Mouse (Mus musculus) c-Kit-positive CD71-negative TER-119-negative erythroid progenitor cells, embryonic 14.5 days (primary cell): Measurements from ENCODE around the gene Birc5.
"Not testable (repeated sequence)": the region's sequence is repeated elsewhere in the genome, so short reads cannot be mapped to it uniquely, and the experiment has no call there.

Experiments
- DNase-seq: peaks from one replicate; pipeline ENCODE4 v3.0.0-alpha.2; 2013; ENCODE audit warnings: low read depth

Gene Birc5

DNA sequence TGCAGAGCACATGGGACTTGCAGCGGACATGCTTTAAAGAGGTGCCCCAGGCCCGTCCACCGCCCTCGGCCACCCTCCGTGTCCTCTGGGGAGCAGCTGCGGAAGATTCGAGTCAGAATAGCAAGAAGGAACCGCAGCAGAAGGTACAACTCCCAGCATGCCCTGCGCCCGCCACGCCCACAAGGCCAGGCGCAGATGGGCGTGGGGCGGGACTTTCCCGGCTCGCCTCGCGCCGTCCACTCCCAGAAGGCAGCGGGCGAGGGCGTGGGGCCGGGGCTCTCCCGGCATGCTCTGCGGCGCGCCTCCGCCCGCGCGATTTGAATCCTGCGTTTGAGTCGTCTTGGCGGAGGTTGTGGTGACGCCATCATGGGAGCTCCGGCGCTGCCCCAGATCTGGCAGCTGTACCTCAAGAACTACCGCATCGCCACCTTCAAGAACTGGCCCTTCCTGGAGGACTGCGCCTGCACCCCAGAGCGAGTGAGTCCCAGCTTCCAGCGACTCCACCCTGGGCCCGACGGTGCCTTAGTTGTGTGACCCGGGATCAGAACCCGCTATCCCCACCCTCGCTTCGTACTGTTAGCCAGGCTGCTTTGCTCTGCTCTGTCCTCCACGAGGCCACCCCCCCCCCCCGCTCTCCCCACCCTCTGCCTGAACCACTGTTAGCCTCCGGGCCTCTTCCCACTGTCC lies at the start of gene Birc5:
Birc5 (plus strand) TSS at position 267 of the 687 bp plus-strand sequence.
- peak; percentile 94 for DNase-seq

DNA sequence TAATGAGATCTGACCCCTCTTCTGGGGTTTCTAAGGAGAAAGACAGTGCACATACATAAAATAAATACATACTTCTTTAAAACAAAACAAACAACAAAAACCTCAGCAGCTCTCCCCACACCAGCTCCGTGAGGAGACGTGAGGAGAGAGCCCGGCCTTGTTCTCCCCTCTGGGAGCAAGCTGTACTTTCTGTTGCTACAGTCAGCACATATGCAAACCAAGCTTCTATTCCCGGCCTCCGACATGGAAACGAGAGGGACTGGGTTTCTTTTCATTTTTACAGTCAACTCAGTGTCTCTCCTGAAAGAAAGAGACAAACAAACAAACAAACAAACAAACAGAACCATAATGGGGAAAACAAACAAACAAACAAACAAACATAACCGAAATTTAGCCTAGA lies 49.0 kb upstream of the Birc5 start:
- DNase-seq, result no peak

DNA sequence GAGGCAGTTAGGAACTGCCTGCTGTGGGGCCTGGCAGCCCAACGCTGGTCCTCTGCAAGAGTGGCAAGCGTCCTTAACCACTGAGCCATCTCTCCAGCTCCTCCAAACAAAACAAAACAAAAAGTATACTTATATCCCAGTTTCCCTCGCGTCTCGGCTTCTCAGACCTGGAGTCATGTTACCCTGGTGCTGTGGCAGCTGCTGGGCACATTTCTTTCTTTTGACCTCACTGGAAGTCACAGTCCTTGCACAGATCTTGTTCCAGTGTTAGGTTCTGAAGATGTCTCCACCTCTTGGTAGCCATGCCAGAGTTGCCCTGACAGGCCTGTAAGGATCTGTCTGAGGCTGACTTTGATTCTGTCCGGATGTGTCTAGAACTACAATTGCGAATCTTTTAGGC lies 47.4 kb upstream of the Birc5 start:
- no peak for DNase-seq

DNA sequence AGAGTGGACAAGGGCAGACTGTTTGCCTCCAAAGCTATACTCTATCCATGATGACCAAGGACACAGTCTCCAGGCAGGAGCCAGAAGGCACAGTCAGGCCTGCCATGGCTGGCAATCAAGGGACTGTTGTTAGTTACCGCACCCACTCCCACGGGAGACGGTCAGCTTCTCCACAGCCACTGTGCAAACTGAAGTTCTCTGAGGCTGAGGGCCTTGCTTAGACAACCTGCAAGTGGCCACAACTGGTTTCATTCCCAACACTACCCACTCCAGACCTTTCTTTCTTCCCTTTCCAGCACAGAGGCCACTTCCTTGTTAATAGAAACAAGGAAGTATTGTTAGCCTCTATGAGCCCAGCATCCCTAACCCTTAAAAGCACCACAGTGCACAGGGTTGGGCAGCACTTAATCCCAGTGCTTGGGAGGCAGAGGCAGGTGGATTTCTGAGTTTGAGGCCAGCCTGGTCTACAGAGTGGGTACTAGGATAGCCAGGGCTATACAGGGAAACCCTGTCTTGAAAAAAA lies 45.8 kb upstream of the Birc5 start:
- no peak for DNase-seq

DNA sequence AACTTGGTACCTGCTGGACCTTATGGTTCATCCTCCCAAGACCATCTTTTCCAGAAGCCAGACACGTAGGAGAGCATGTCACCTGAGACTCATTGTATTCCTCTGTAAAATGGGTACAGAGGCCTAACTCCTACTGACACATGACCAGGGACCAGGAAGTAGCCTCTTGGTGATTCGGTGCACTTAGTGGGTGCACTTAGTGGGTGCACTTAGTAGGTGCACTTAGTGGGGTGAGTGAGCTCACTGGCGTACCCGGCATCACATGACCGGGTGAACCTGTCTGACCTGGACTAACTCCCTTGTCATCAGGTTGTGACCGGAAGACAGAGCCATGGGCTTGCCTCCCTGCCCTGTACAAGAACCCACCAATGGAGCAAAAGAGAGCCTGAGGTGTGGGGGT lies 42.3 kb upstream of the Birc5 start:
- DNase-seq, result no peak

DNA sequence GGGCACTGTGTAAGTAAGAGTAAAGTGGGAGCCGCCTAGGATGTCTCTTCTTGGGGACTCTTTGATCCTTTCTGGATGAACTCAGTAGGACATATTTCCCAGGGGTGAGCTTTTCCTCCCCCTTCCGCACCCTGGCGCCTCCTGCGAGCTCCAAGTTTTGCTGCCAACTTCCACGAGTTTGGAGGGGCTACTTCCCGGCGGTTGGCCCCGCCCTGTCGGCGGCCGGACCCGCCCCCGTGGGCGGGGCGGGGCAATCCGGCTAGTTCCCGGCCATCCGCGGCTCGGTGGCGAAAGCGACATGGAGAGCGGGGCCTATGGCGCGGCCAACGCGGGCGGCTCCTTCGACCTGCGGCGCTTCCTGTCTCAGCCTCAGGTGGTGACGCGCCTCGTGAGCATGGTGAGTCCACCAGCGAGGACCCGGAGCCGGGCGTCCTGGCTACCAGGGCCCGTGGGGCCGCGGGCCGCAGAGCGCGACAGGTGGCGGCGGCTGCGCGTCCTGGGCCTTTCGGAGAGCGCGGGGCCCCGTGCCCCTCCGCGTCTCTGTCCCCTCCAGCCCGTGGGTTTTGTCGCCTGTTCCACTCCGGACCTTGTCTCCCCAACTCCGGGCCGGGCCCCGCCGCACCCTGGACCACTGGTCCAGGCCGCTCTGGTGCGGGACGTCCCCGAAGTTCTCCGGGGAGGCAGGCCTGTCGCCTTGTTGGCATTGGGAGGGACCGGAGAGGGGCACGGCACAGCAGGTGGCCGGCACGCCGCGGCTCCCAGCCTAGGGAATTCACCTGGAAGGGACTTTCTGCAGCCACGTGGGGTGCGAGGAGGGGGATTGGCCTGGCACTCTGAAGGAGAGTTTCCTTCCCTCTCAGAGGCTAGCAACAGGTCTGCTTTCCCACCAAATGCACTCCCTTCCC lies 39.4 kb upstream of the Birc5 start, which contains the start of the genes Gm20708 and Syngr2:
Gm20708 (plus strand) TSS at position 262 of the 905 bp plus-strand sequence.
Syngr2 (plus strand) TSS at position 262 of the 905 bp plus-strand sequence.
- DNase-seq, result no peak

DNA sequence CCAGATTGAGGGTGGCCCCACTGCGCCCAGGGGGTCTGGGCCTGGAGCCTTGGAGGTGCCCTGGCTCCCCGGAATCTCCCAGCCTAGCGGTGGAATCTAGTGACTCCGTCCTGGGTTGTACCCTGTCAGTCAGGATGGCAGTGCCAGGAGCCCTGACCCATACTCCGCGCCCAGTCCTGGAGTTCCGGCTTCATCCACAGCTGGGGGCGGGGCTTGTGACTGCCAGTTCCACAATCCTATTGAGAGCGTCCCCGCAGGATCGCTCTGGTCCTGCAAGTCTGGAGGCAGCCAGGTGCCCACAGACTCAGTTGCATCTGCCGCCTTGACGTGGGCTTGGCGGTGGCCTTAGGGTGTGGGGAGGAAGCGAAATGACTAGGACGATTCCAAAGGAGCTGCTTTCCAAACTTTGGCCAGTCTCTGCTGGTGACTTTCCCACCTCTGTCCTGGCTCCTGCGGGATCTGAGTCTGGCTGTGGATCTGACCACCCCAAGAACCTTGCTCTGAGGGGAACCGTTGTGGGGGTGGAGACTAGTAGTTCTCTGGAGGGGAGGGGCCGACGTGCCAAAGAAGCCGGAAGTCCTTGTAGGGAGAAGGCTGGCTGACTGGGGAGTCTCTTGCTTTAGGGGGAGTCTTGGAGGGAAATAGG lies 38.5 kb upstream of the Birc5 start:
- DNase-seq, result peak; percentile 81

DNA sequence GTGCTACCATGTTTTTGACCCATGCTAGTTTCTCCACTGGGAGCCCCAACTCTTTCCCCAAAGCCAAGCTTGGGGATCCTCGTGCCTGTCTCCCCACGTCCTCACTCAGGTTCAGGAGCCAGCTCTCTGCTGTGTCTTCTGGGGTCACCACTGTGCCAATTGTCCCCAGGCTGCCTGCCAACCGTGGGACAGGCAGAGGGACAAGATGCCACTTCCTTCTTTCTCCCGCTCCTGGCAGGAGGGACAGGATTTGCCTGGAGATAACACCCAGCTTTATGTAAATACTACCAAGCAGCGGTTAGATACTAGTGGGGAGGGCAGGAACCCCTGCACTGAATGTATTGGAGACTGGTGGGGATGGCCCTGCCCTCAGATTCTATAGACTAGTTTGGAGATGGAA lies 35.2 kb upstream of the Birc5 start:
- DNase-seq, result no peak

DNA sequence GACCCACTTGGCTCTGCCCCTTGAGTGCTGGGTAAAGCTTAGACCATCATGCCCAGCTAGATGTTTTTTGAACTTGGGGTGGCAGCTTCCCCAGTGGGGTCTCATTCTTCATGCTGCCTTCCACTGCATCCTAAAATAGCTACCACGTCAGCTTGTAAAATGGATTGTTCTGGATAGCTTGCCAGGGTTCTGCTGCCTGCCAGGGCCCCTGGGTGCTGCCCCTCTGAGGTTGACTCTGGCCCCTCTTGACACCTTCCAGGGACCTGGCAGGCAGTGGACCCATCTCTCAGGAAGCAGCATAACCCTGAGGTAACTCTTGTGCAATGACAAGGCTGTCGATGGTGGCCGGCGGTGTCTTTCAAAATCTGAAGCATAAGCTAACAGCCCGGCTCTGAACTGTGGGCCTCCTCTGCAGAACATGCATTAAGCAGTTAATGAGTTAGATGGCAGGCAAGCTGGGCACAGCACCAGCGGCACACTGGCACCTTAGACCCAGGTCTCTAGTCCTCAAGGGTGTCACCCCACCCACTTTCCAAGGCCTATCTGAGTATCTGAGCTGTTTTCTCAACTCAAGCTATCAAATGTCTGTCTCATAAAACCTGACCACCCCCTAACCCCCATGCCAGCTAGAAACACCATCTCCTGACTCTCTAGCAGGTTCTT lies 34.2 kb upstream of the Birc5 start:
- no peak for DNase-seq

DNA sequence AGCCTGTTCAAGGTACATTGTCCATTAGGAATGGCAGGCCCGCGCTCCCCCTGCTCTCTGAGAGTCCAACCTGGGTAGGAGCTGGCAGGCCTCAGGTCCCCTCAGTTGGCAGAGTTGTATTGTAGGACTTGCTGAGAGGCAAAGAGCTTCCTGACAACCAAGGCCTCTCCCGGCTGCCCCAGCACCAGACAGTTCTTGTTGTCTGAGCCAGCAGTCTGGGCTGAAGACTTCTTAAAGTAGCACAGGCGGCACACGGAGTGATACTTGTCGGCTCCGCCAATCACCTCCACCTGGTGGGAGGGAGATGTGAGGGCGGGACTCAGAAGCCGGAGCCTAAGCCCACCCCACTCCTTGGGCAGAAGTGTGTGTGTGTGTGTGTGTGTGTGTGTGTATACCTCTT lies 33.2 kb upstream of the Birc5 start:
- not testable (repeated sequence) for DNase-seq

DNA sequence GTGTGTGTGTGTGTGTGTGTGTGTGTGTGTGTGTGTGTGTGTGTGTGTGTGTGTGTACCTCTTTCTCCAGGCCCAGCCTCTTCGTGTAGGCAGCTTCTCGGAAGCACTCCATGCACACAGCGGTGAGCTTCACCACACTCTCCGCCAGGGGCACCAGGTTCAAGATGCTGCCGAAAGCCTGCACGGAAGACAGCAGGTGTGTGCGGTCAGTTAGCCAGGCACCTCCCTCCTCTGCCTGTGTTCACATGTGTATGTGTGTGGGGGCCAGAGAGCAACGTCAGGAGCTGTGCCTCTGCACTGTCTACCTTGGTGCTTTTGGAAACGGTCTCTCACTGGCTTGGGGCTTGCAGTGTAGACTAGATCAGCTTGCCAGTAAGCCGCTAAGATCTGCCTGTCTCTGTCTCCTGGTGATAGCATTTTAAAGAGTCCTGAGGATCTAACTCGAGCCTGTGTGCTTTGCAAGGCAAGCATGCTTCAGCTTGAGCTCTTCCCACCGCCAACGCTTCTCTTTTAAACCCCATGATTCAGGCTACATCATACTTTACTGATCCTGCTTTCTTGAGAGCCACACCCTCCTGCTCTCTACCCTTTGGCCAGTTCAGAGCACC lies 32.6 kb upstream of the Birc5 start:
- no peak for DNase-seq

DNA sequence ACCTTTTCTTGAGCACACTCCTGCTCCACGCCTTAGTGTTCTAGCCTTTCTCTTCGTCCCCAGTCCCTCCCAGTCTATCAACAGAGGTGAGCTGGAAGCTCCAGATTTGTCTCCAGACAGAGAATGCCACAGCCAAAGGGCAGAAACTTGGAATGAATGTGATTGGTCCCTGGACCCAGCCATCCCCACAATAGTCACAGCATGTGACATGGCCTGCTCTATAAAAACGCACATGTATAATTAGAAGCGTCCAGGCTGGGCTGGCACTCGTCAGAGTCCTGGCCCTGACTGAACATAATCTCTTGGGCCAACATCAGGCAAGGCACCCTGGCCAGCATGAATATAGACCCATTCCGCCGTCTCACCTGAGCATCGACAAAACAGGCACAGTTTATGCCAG lies 30.0 kb upstream of the Birc5 start:
- no peak for DNase-seq

DNA sequence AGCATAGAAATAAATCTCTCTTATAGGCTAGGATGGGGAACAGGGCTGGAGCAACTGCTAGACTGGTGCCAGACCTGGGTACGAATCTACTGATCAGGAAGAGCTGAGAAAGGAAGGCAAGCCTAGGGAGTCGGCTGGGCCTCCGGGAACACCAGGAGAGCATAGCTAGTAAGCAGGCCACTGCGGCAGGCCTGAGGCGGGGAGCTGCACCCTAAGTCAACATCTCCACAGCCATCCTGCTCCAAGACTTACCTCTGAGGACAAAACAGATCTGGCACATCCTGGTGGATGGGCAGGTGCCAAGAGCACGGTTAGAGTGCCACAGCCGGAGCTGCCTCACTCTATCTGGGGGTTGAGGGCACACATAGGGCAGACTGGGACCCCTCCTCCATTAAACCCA lies 28.9 kb upstream of the Birc5 start:
- no peak for DNase-seq

DNA sequence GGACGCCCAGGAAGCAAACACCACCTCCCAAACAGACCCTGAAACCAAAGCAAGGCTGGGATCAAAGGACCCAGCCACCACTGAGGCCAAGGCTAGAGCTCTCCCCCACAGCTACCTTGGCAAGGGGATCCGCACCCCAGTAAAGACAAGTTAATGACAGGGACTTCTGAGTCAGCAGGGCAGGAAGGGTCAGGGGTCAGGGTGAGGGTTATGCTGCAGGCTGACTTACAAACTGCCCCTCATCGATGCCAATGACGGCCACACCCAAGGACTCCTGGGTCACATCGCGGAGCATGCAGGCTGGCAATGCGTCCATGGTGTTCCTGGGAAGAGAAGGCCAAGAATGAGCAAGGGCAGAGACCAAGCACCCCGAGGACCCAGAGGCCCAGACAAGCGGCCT lies 27.2 kb upstream of the Birc5 start:
- DNase-seq, result no peak

DNA sequence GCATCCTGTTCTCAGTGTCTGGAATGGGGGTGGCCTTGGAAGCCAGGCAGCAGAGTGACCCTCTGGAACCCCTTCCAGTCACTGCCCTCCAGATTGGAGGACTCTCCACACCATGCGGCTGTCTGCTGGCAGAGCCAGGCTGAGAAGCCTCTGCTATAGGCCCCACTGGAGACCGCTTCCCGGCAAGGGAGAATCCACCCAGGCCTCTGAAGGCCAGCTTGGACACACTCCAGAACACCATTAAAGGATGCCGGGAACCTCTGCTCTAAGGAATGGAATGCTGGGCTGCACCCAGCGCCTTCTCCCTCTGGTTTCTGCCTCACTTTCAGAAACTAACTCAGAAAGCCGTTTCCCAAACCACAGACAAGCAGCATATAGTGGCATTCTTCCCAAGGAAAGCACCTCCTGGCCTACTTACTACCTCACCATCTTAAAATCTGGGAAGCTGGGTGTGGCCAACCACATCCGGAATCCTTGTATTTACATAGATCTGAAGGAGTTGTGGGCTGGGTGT lies 26.3 kb upstream of the Birc5 start:
- no peak for DNase-seq

DNA sequence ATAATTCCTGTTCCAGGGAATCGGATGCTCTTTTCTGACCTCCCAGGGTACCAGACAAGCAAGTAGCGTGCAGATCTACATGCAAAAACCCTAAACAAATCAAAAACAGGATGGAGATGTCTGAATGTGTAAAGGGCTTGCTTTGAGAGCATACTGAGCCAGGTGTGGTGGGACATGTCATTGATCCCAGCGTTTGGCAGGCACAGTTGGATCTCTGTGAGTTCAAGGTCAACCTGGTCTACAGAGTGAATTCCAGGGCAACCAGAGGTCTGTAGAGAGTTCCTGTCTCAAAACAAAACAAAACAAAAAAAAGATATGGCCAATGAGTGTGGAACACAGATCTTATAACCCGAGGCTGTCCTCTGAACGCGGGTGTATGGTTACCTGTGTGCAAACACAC lies 25.6 kb upstream of the Birc5 start:
- no peak for DNase-seq

DNA sequence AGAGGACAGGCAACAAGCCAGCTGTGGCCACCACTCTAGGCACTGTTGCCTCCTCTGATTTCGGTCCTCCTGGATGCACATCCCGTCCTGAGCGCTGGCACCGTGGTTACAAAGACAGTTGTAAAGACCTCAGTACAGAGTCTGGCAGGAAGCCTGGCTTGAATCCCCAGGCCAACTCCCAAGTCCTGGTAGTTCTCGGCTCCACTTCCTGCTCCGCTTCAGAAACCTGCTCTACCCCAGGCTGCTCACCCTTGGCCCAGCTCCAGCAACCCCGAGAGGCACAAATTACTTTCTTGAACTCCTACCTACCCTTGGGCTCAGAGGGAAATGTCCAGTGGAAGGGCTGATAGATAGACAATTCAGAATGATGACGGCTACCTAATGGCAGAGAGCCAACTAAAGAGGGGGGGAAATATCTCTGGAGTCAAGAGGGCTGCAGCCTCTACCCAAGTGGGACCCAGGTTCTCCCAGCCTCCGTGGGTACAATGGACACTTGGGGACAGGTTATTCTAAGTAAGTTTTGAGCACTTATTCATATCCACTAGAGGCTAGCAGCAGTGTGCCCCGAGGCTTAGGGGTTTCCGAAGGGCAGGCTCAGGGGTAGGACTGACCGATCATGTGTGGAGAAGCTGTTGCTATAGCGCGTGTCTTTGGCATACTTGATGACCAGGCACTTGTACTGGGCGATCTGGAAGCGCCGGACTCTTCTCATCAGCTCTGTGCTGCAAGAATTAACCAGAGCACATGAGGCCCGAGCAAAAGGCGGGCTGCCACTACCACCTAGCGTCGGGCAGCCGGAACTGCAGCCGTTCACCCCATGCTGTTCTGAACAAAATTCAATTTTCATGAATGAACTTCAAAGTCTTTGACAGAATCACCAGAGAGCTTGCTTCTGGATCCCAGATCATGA lies 24.7 kb upstream of the Birc5 start:
- no peak for DNase-seq

DNA sequence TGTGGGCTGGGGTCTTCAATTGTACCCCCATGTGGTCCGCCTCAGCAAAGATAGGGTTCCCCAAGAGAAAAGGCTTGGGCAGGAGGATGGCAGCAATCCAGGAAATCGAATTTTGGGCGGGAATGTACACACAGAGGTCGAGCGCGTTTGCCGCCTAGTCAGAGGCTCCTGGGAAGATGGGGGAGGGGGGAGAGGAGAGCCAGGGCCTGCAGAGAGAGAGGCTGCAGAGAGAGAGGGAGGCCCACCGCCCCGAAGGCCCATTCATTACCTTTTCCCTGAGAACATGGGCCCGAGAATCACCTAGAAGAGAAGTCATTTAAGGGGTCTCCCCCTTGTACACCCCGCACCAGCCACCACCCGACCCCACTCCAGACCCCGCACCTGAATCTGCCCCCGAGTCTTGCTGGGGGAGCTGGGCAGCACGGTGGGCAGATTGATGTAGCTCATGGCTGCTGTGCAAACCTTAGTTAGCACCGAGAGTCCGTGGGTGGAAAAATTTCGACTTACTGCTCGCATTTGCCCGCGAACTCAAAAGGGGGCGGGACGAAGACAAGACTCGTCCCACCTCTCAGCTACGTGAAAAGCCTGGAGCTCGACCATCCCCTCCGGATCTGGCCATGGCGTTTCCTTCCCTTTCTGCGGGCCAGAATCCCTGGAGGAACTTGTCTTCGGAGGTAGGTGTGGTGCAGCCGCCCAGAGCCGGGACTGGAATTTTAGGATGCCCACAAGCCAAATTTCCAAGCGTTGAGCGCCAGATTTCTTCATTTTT lies 23.5 kb upstream of the Birc5 start, which contains the start of the genes Afmid and Tk1:
Afmid (plus strand) TSS at position 592 of the 769 bp plus-strand sequence.
Tk1 (minus strand) TSS at position 760 of the 769 bp plus-strand sequence.
- peak; percentile 84 for DNase-seq

DNA sequence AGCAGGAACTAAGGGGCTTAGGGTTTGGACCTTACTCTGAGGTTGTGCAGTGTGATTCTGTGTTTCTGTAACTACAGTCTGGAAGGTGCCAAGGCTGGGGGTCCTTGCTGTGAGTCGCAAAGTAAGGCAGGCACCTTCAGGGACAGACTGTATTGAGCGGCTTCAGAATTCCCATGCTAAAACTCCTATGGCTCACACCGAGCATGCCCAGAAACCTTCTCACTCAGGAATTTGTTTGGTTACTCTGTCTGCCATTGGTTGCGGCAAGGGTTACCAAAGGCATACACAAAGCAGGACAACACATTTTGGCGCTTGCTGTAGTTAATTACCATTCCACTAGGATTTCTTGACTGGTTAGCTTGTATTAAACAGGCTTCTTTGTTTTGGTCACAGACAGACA lies 22.9 kb upstream of the Birc5 start:
- no peak for DNase-seq
